Mouse (Mus musculus) liver, postnatal 0 days (tissue): ENCODE measurements around the gene Trim47.

Source experiments
- CTCF ChIP-seq: sonication (generic); IDR thresholded peaks from 2 replicates; pipeline ENCODE4 v1.5.1; 2016; ENCODE audit warnings: antibody characterized with exemption, low read depth
- EP300 ChIP-seq: IDR thresholded peaks from 2 replicates; pipeline ENCODE4 v1.6.1; 2016; ENCODE audit warnings: antibody characterized with exemption, low read depth, mild to moderate bottlenecking

- TF ChIP-seq CTCF, result no peak
- TF ChIP-seq EP300, result no peak
Observed at GRCm38 (mm10) chr11:116107777-116108285, 19.2 kb downstream of the Trim47 start.
